Mouse (Mus musculus) hindbrain, embryonic 12.5 days (tissue): ENCODE measurements around the gene Hist1h3c. TPM values are rescaled to one million over a fixed set of nuclear protein-coding genes. Genes with fewer than 3 reads are reported as not detected.
"Not testable (repeated sequence)": the region's sequence is repeated elsewhere in the genome, so short reads cannot be mapped to it uniquely, and the experiment has no call there.

Experiments used
- ATAC-seq: fragments of 200-750 bp; cut with Nextera tagmentation; 2 replicates; pipeline ENCODE4 v1.8.0; 2017; ENCODE audit warnings: moderate TSS enrichment; ENCODE audit not compliant: low FRiP score
- H3K27ac ChIP-seq: fragments of 300-500 bp; sonication (generic); 2 replicates; pipeline ENCODE4 v1.5.1; 2016; ENCODE audit warnings: mild to moderate bottlenecking
- H3K27me3 ChIP-seq: fragments of 300-500 bp; sonication (generic); 2 replicates; pipeline ENCODE4 v1.6.1; 2016; ENCODE audit warnings: mild to moderate bottlenecking
- H3K36me3 ChIP-seq: fragments of 300-500 bp; sonication (generic); 2 replicates; pipeline ENCODE4 v1.6.1; 2016; ENCODE audit warnings: mild to moderate bottlenecking
- H3K4me1 ChIP-seq: fragments of 300-500 bp; sonication (generic); 2 replicates; pipeline ENCODE4 v1.6.1; 2016
- H3K4me2 ChIP-seq: fragments of 300-500 bp; sonication (generic); replicated peaks from 2 replicates; pipeline ENCODE4 v1.6.1; 2016; ENCODE audit warnings: mild to moderate bottlenecking
- H3K4me3 ChIP-seq: fragments of 300-500 bp; sonication (generic); 2 replicates; pipeline ENCODE4 v1.5.1; 2016; ENCODE audit warnings: mild to moderate bottlenecking
- H3K9ac ChIP-seq: fragments of 300-500 bp; sonication (generic); 2 replicates; pipeline ENCODE4 v1.6.1; 2016; ENCODE audit warnings: mild to moderate bottlenecking, moderate library complexity
- H3K9me3 ChIP-seq: fragments of 300-500 bp; sonication (generic); replicated peaks from 2 replicates; pipeline ENCODE4 v1.6.1; 2016; ENCODE audit warnings: mild to moderate bottlenecking
- WGBS: fragments of 180-500 bp; shearing (Covaris S2); methylation state at CpG from one replicate; pipeline ENCODE4 v1.1.7; 2016; 5-methylcytosine and 5-hydroxymethylcytosine counted together
- polyA plus RNA-seq: library from polyadenylated mRNA; unstranded; fragments of >200 nt; fragmentation: Nextera tagmentation; extraction: Ambion mirVana; gene quantifications from 2 replicates; pipeline ENCODE4 v1.2.1, GENCODE M21; 2016

Gene Hist1h3c
- polyA plus RNA-seq, 1 experiment from 2014 or later: 11.6 TPM

- no peak for ATAC-seq
- peak overlapping the region; percentile 67; the same call in 1 of the 2 replicates for H3K9ac ChIP-seq
- H3K27me3 ChIP-seq: no peaks in the 10 kb centered on the region
- H3K4me1 ChIP-seq: peaks cover 23% of the 10 kb centered on the region
- 1% methylated on average over 10 of the region's 10 CpGs for WGBS
- peak overlapping the region; percentile 88 for H3K4me2 ChIP-seq
- peak overlapping the region; percentile 89 for H3K27ac ChIP-seq
- no peaks in the 10 kb centered on the region for H3K9me3 ChIP-seq
- no peaks in the 10 kb centered on the region for H3K36me3 ChIP-seq
- peak overlapping the region; percentile 54 for H3K4me3 ChIP-seq
Observed at GRCm38 (mm10) chr13:23763242-23763585, 17.8 kb upstream of the Hist1h3c start.

- not testable (repeated sequence) for H3K36me3 ChIP-seq, H3K9me3 ChIP-seq, H3K27me3 ChIP-seq
- ATAC-seq: peak; percentile 62
- Histone ChIP-seq H3K27ac (peak within 1 kb of the TSS; percentile 89), H3K9ac (peak within 1 kb of the TSS; percentile 67), H3K4me1 (peaks cover 26% of the 10 kb centered on the region), H3K4me2 (peak within 1 kb of the TSS; percentile 88), H3K4me3 (peak within 1 kb of the TSS; percentile 54)
- under 1% methylated on average over 27 of the region's 52 CpGs for WGBS
Observed at GRCm38 (mm10) chr13:23761871-23762821, 16.7 kb upstream of the Hist1h3c start, which contains the start of gene Hist1h3a. Gene Hist1h3a, minus strand, starts transcription at chr13:23762386.

- no peaks in the 10 kb centered on the region for H3K9me3 ChIP-seq
- H3K4me3 ChIP-seq: peak within 1 kb of the TSS; percentile 40
- under 1% methylated on average over 61 of the region's 72 CpGs for WGBS
- H3K4me1 ChIP-seq: peaks cover 28% of the 10 kb centered on the region
- H3K27me3 ChIP-seq: no peaks in the 10 kb centered on the region
- ATAC-seq: peak; percentile 81
- H3K4me2 ChIP-seq: peak within 1 kb of the TSS; percentile 88
- peak within 1 kb of the TSS; percentile 89 for H3K27ac ChIP-seq
- H3K9ac ChIP-seq: peak within 1 kb of the TSS; percentile 57
- no peaks in the 10 kb centered on the region for H3K36me3 ChIP-seq
Observed at GRCm38 (mm10) chr13:23760972-23761864, 15.8 kb upstream of the Hist1h3c start, which contains the start of gene Hist1h4a. Gene Hist1h4a, minus strand, starts transcription at chr13:23761230.

- Histone ChIP-seq H3K27me3 (no peaks in the 10 kb centered on the region), H3K4me3 (peak overlapping the region; percentile 40), H3K4me1 (peaks cover 28% of the 10 kb centered on the region), H3K9me3 (no peaks in the 10 kb centered on the region), H3K36me3 (no peaks in the 10 kb centered on the region), H3K9ac (peak overlapping the region; percentile 57), H3K4me2 (peak overlapping the region; percentile 88), H3K27ac (peak overlapping the region; percentile 89)
- ATAC-seq: peak; percentile 21
- 1% methylated on average over 23 of the region's 27 CpGs for WGBS
Observed at GRCm38 (mm10) chr13:23760240-23760971, 15.0 kb upstream of the Hist1h3c start.

GRCm38 (mm10) chr13:23759916-23760239, 14.5 kb upstream of the Hist1h3c start:
- H3K36me3 ChIP-seq: no peaks in the 10 kb centered on the region
- WGBS: 69% methylated on average over 1 of the region's 1 CpGs
- no peak overlapping the region for H3K4me3 ChIP-seq
- no peak for ATAC-seq
- H3K27ac ChIP-seq: 0 out of 2 replicates have a peak overlapping the region, but pooled peaks have one; percentile 89
- 0 out of 2 replicates have a peak overlapping the region, but pooled peaks have one; percentile 57 for H3K9ac ChIP-seq
- no peaks in the 10 kb centered on the region for H3K9me3 ChIP-seq
- H3K4me2 ChIP-seq: peak overlapping the region; percentile 88
- H3K4me1 ChIP-seq: peaks cover 28% of the 10 kb centered on the region
- no peaks in the 10 kb centered on the region for H3K27me3 ChIP-seq

GRCm38 (mm10) chr13:23759251-23759771, 13.9 kb upstream of the Hist1h3c start:
- Histone ChIP-seq H3K27ac (no peak overlapping the region), H3K4me2 (no peak overlapping the region), H3K4me3 (no peak overlapping the region), H3K4me1 (peaks cover 25% of the 10 kb centered on the region), H3K27me3 (no peaks in the 10 kb centered on the region), H3K9ac (no peak overlapping the region), H3K36me3 (no peaks in the 10 kb centered on the region), H3K9me3 (no peaks in the 10 kb centered on the region)
- no peak for ATAC-seq
- WGBS: 60% methylated on average over 3 of the region's 3 CpGs

GRCm38 (mm10) chr13:23757921-23758320, 12.5 kb upstream of the Hist1h3c start:
- no peak for ATAC-seq
- Histone ChIP-seq H3K9me3 (no peaks in the 10 kb centered on the region), H3K27me3 (no peaks in the 10 kb centered on the region), H3K4me3 (no peak overlapping the region), H3K9ac (no peak overlapping the region), H3K4me2 (peak overlapping the region; percentile 57; the same call in 1 of the 2 replicates), H3K36me3 (no peaks in the 10 kb centered on the region), H3K27ac (no peak overlapping the region), H3K4me1 (peaks cover 16% of the 10 kb centered on the region)
- 52% methylated on average over 3 of the region's 3 CpGs for WGBS

- Histone ChIP-seq H3K9ac (peak overlapping the region; percentile 54), H3K9me3 (no peaks in the 10 kb centered on the region), H3K27me3 (no peaks in the 10 kb centered on the region), H3K4me1 (peaks cover 16% of the 10 kb centered on the region), H3K4me2 (peak overlapping the region; percentile 57), H3K4me3 (peak overlapping the region; percentile 36), H3K36me3 (no peaks in the 10 kb centered on the region), H3K27ac (peak overlapping the region; percentile 85)
- no peak; the same call in 1 of the 2 replicates for ATAC-seq
- 1% methylated on average over 17 of the region's 23 CpGs for WGBS
Observed at GRCm38 (mm10) chr13:23757211-23757773, 11.9 kb upstream of the Hist1h3c start.

- Histone ChIP-seq H3K9me3 (no peaks in the 10 kb centered on the region), H3K4me2 (peak within 1 kb of the TSS; percentile 57), H3K27ac (peak within 1 kb of the TSS; percentile 85), H3K36me3 (no peaks in the 10 kb centered on the region), H3K4me1 (peaks cover 16% of the 10 kb centered on the region), H3K27me3 (no peaks in the 10 kb centered on the region), H3K9ac (peak within 1 kb of the TSS; percentile 54), H3K4me3 (peak within 1 kb of the TSS; percentile 36)
- peak; percentile 74 for ATAC-seq
- under 1% methylated on average over 19 of the region's 22 CpGs for WGBS
Observed at GRCm38 (mm10) chr13:23756790-23757189, 11.4 kb upstream of the Hist1h3c start, which contains the start of gene Hist1h4b. Gene Hist1h4b, plus strand, starts transcription at chr13:23757013.

GRCm38 (mm10) chr13:23755000-23755399, 9.6 kb upstream of the Hist1h3c start:
- peaks cover 6% of the 10 kb centered on the region for H3K4me1 ChIP-seq
- H3K36me3 ChIP-seq: no peaks in the 10 kb centered on the region
- ATAC-seq: no peak
- H3K9me3 ChIP-seq: no peaks in the 10 kb centered on the region
- H3K27ac ChIP-seq: no peak overlapping the region
- no peak overlapping the region for H3K4me2 ChIP-seq
- H3K4me3 ChIP-seq: no peak overlapping the region
- no peak overlapping the region for H3K9ac ChIP-seq
- no peaks in the 10 kb centered on the region for H3K27me3 ChIP-seq
